Mouse (Mus musculus) bone marrow macrophage, adult 2 months (primary cell): ENCODE data around the gene Slc9a3r2.

ENCODE experiments used
- CTCF ChIP-seq: IDR thresholded peaks from 2 replicates; pipeline ENCODE4 v1.5.1; 2012; ENCODE audit warnings: low read depth, mild to moderate bottlenecking, low read length, moderate library complexity
- POLR2A ChIP-seq: IDR thresholded peaks from 2 replicates; pipeline ENCODE4 v1.6.1; 2012; ENCODE audit warnings: mild to moderate bottlenecking, low read depth, low read length, borderline replicate concordance

- TF ChIP-seq POLR2A (no peak), CTCF (no peak)
Observed at GRCm38 (mm10) chr17:24630072-24630471, 20.1 kb downstream of the Slc9a3r2 start.
